Mouse (Mus musculus): ENCODE measurements around the gene Prpf4. TPM values are rescaled to one million over a fixed set of nuclear protein-coding genes. Genes with fewer than 3 reads are reported as not detected.

The Prpf4 gene
- polyA plus RNA-seq, 1 experiment from 2014 or later = 31.8 TPM

GRCm38 (mm10) chr4:62372410-62372809 is 36.2 kb upstream of the Prpf4 start:
- H3K4me2 ChIP-seq = no peak overlapping the region
- no peaks in the 10 kb centered on the region for H3K36me3 ChIP-seq
- H3K9me3 ChIP-seq = no peaks in the 10 kb centered on the region
- H3K9ac ChIP-seq (replicated peaks) = no peak overlapping the region
- H3K4me1 ChIP-seq (replicated peaks) = peaks cover 8% of the 10 kb centered on the region; the same call in 1 of the 2 replicates
- no peak overlapping the region for H3K27ac ChIP-seq
- no peak for ATAC-seq (ENCODE audit: insufficient number of reproducible peaks, insufficient read depth, low FRiP score, low TSS enrichment, low read depth)
- H3K27me3 ChIP-seq = no peaks in the 10 kb centered on the region
- H3K4me3 ChIP-seq (replicated peaks) = no peak overlapping the region
- WGBS = 67% methylated on average over 1 of the region's 1 CpGs

- Histone ChIP-seq H3K9ac (replicated peaks) (no peak overlapping the region), H3K27ac (no peak overlapping the region), H3K4me1 (replicated peaks) (peaks cover 8% of the 10 kb centered on the region; the same call in 1 of the 2 replicates), H3K4me2 (no peak overlapping the region), H3K36me3 (no peaks in the 10 kb centered on the region), H3K27me3 (no peaks in the 10 kb centered on the region), H3K4me3 (replicated peaks) (no peak overlapping the region), H3K9me3 (no peaks in the 10 kb centered on the region)
- 86% methylated on average over 9 of the region's 9 CpGs for WGBS
- ATAC-seq (ENCODE audit: insufficient number of reproducible peaks, insufficient read depth, low FRiP score, low TSS enrichment, low read depth) = no peak
Observed at GRCm38 (mm10) chr4:62372818-62373520, 35.6 kb upstream of the Prpf4 start.

DNA sequence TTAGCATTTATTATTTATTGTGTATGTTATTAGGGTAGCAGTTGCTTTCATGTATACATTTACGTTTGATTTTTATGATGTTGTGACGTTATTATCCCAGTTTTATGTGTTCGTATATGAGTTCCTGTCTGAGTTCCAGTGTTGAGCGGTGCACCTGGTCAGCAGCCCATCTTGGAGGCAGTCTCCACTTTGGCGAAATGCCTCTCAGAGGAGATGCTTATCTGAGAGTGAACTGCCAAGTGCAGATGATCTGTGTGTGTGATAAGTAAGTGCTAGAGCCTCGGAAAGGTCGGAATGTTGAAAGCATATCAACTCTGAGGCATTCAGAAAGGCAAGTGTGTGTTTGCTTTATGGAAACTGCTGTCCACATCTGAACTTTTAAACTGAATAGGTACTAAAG is 34.9 kb upstream of the Prpf4 start:
- Histone ChIP-seq H3K9ac (replicated peaks) (no peak overlapping the region), H3K4me1 (replicated peaks) (peaks cover 8% of the 10 kb centered on the region; the same call in 1 of the 2 replicates), H3K27me3 (no peaks in the 10 kb centered on the region), H3K9me3 (no peaks in the 10 kb centered on the region), H3K4me2 (no peak overlapping the region), H3K27ac (no peak overlapping the region), H3K36me3 (no peaks in the 10 kb centered on the region), H3K4me3 (replicated peaks) (no peak overlapping the region)
- WGBS = 56% methylated on average over 7 of the region's 7 CpGs
- ATAC-seq (ENCODE audit: insufficient number of reproducible peaks, insufficient read depth, low FRiP score, low TSS enrichment, low read depth) = no peak

DNA sequence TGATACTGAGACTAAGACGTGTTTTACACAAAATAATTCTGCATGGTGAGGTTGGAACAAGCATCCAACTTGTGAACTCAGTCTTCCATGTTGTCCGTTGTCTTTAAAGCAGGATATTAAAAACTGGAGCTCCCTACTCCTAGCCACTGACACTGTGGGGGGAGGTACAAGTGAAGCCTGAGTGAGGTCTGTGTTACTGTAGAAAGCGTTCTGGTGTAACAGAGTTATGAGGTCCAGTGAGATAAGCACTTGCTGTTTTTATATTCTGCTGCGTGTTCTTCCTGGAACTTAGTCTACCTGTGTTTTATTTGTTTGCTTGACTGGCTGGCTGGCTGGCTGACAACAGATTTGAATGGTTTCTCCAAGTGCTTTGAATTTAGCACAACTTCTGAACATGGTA is 34.3 kb upstream of the Prpf4 start:
- no peak for ATAC-seq (ENCODE audit: insufficient number of reproducible peaks, insufficient read depth, low FRiP score, low TSS enrichment, low read depth)
- no peak overlapping the region for H3K4me3 ChIP-seq (replicated peaks)
- no peak overlapping the region for H3K27ac ChIP-seq
- peaks cover 8% of the 10 kb centered on the region; the same call in 1 of the 2 replicates for H3K4me1 ChIP-seq (replicated peaks)
- WGBS = 72% methylated on average over 4 of the region's 4 CpGs
- no peak overlapping the region for H3K9ac ChIP-seq (replicated peaks)
- H3K36me3 ChIP-seq = no peaks in the 10 kb centered on the region
- no peaks in the 10 kb centered on the region for H3K9me3 ChIP-seq
- H3K27me3 ChIP-seq = no peaks in the 10 kb centered on the region
- no peak overlapping the region for H3K4me2 ChIP-seq

GRCm38 (mm10) chr4:62376123-62376522 is 32.5 kb upstream of the Prpf4 start:
- Histone ChIP-seq H3K4me2 (no peak overlapping the region), H3K27me3 (no peaks in the 10 kb centered on the region), H3K4me1 (replicated peaks) (peaks cover 8% of the 10 kb centered on the region; the same call in 1 of the 2 replicates), H3K9ac (replicated peaks) (no peak overlapping the region), H3K27ac (no peak overlapping the region), H3K4me3 (replicated peaks) (no peak overlapping the region), H3K9me3 (no peaks in the 10 kb centered on the region), H3K36me3 (no peaks in the 10 kb centered on the region)
- ATAC-seq (ENCODE audit: insufficient number of reproducible peaks, insufficient read depth, low FRiP score, low TSS enrichment, low read depth) = no peak
- 88% methylated on average over 2 of the region's 2 CpGs for WGBS

GRCm38 (mm10) chr4:62379724-62380381 is 28.7 kb upstream of the Prpf4 start:
- no peak overlapping the region for H3K4me3 ChIP-seq (replicated peaks)
- WGBS = 78% methylated on average over 9 of the region's 9 CpGs
- no peaks in the 10 kb centered on the region for H3K9me3 ChIP-seq
- H3K27ac ChIP-seq = no peak overlapping the region
- ATAC-seq (ENCODE audit: insufficient number of reproducible peaks, insufficient read depth, low FRiP score, low TSS enrichment, low read depth) = no peak
- no peaks in the 10 kb centered on the region for H3K27me3 ChIP-seq
- H3K9ac ChIP-seq (replicated peaks) = no peak overlapping the region
- H3K4me1 ChIP-seq (replicated peaks) = no peaks in the 10 kb centered on the region
- H3K4me2 ChIP-seq = no peak overlapping the region
- no peaks in the 10 kb centered on the region; the same call in 1 of the 2 replicates for H3K36me3 ChIP-seq

- H3K4me3 ChIP-seq (replicated peaks) = no peak overlapping the region
- no peaks in the 10 kb centered on the region for H3K9me3 ChIP-seq
- H3K36me3 ChIP-seq = peaks cover 25% of the 10 kb centered on the region
- no peaks in the 10 kb centered on the region for H3K4me1 ChIP-seq (replicated peaks)
- no peaks in the 10 kb centered on the region for H3K27me3 ChIP-seq
- whole genome bisulfite sequencing = 91% methylated on average over 6 of the region's 6 CpGs
- no peak overlapping the region for H3K9ac ChIP-seq (replicated peaks)
- H3K4me2 ChIP-seq = no peak overlapping the region
- ATAC-seq (ENCODE audit: insufficient number of reproducible peaks, insufficient read depth, low FRiP score, low TSS enrichment, low read depth) = no peak
- H3K27ac ChIP-seq = no peak overlapping the region
Observed at GRCm38 (mm10) chr4:62383207-62383606, 25.4 kb upstream of the Prpf4 start.

DNA sequence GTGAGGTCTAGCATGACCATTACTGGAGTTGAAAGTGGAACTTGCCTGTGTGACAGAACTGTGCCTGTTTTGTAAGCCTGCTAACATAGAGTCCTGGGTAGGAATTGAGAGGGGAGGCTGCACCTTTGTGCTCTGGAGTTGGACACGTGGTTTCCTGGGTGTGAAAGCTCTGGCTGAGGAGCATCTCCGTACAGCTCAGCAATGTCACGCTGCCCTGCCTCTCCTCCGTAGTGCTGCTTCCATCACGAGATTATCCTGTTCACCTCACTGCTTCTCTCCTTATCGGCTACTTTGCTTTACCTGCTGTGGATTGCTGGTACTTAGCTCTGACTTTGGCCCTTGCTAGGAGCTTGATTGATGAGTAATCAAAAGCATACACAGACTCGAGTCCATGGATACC is 24.8 kb upstream of the Prpf4 start:
- no peak overlapping the region for H3K27ac ChIP-seq
- no peaks in the 10 kb centered on the region for H3K9me3 ChIP-seq
- no peak overlapping the region for H3K4me2 ChIP-seq
- H3K9ac ChIP-seq (replicated peaks) = no peak overlapping the region
- no peak overlapping the region for H3K4me3 ChIP-seq (replicated peaks)
- no peaks in the 10 kb centered on the region for H3K4me1 ChIP-seq (replicated peaks)
- WGBS = 81% methylated on average over 7 of the region's 7 CpGs
- no peak for ATAC-seq (ENCODE audit: insufficient number of reproducible peaks, insufficient read depth, low FRiP score, low TSS enrichment, low read depth)
- peaks cover 30% of the 10 kb centered on the region for H3K36me3 ChIP-seq
- no peaks in the 10 kb centered on the region for H3K27me3 ChIP-seq

DNA sequence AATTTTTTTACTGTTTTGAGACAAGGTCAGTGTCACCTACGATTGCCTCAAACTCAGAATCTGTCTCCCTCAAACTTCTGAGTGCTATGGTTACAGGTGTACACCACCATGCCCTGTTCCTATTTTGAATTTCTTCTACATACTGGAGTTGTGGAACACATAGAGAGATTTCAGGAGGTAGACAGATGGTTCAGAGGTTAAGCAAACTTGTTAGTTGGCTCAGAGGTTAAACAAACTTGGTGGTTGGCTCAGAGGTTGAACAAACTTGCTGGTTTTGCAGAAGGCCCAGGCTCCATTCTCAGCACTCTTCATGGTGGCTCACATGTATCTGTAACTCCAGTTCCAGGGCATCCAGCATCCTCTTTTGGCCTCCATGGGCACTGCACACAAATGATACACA is 24.4 kb upstream of the Prpf4 start:
- Histone ChIP-seq H3K4me1 (replicated peaks) (no peaks in the 10 kb centered on the region), H3K36me3 (peaks cover 34% of the 10 kb centered on the region), H3K4me2 (no peak overlapping the region), H3K4me3 (replicated peaks) (no peak overlapping the region), H3K27ac (no peak overlapping the region), H3K9ac (replicated peaks) (no peak overlapping the region), H3K27me3 (no peaks in the 10 kb centered on the region), H3K9me3 (no peaks in the 10 kb centered on the region)
- WGBS = 82% methylated on average over 1 of the region's 1 CpGs
- no peak for ATAC-seq (ENCODE audit: insufficient number of reproducible peaks, insufficient read depth, low FRiP score, low TSS enrichment, low read depth)

GRCm38 (mm10) chr4:62385439-62385838 is 23.2 kb upstream of the Prpf4 start:
- Histone ChIP-seq H3K9ac (replicated peaks) (no peak overlapping the region), H3K27me3 (no peaks in the 10 kb centered on the region), H3K4me1 (replicated peaks) (no peaks in the 10 kb centered on the region), H3K4me3 (replicated peaks) (no peak overlapping the region), H3K27ac (no peak overlapping the region), H3K4me2 (no peak overlapping the region), H3K9me3 (no peaks in the 10 kb centered on the region), H3K36me3 (peaks cover 47% of the 10 kb centered on the region)
- 90% methylated on average over 7 of the region's 7 CpGs for WGBS
- no peak for ATAC-seq (ENCODE audit: insufficient number of reproducible peaks, insufficient read depth, low FRiP score, low TSS enrichment, low read depth)

DNA sequence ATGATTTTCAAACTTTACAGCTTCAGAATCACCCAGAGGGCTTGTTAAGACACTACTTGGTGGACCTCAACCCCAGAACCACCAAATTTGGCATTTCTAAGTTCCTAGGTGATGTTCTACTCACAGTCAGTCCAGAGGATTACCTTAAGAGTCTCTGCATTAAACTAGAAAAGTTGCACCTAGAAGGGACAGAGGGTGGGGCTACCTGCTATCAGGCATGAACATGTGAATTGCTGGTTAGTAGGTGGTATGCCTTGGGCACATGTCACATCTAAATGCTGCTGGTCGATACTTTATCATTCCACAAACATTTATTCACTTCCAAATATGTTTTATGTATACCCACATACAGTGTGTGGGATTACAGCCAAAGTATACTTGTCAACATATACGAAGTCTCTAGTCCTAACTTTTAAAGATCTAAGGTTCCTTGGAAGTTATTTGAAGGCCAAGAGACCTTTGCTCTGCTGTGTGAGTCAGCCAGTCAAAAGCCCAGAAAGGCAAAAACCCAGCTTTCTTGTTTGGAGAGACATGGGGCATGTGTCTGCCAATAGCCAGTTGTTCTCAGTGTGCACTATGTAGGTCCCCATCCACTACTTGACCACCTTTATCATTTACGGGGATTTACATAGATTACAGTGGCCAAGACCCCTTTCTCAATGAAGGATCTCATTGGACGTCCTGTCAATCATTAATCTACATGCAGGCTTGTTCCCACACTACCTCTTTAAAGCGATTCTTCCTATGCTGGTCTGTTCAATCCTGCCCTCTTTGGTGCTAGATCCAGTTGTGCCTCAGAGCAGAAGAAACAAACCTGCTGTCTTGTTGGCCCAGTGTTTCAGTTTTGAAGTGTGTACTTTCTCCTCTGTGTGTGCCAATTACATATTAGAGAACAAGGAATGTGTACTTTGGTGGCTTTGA is 18.7 kb upstream of the Prpf4 start:
- no peak for ATAC-seq (ENCODE audit: insufficient number of reproducible peaks, insufficient read depth, low FRiP score, low TSS enrichment, low read depth)
- whole genome bisulfite sequencing = 92% methylated on average over 5 of the region's 5 CpGs
- peaks cover 76% of the 10 kb centered on the region for H3K36me3 ChIP-seq
- no peak overlapping the region for H3K4me2 ChIP-seq
- no peak overlapping the region for H3K4me3 ChIP-seq (replicated peaks)
- no peak overlapping the region for H3K27ac ChIP-seq
- no peak overlapping the region for H3K9ac ChIP-seq (replicated peaks)
- no peaks in the 10 kb centered on the region for H3K9me3 ChIP-seq
- H3K27me3 ChIP-seq = no peaks in the 10 kb centered on the region
- H3K4me1 ChIP-seq (replicated peaks) = no peaks in the 10 kb centered on the region

Measured in limb, embryonic 12.5 days (tissue).